Mouse (Mus musculus) hindbrain, embryonic 14.5 days (tissue): ENCODE data around the gene Dhrs7. TPM values are rescaled to one million over a fixed set of nuclear protein-coding genes. Genes with fewer than 3 reads are reported as not detected.
"Not testable (repeated sequence)": the region's sequence is repeated elsewhere in the genome, so short reads cannot be mapped to it uniquely, and the experiment has no call there.

ENCODE experiments used
- ATAC-seq: fragments of 200-750 bp; cut with Nextera tagmentation; 2 replicates; pipeline ENCODE4 v1.8.0; 2017; ENCODE audit warnings: moderate number of reproducible peaks, mild to moderate bottlenecking, moderate TSS enrichment, moderate library complexity; ENCODE audit not compliant: low FRiP score
- DNase-seq: peaks from one replicate; pipeline ENCODE4 v3.0.0-alpha.2; 2015; ENCODE audit warnings: low spot score
- H3K27ac ChIP-seq: fragments of 300-500 bp; sonication (generic); 2 replicates; pipeline ENCODE4 v1.5.1; 2014; ENCODE audit warnings: mild to moderate bottlenecking, moderate library complexity
- H3K27me3 ChIP-seq: fragments of 300-500 bp; sonication (generic); 2 replicates; pipeline ENCODE4 v1.6.1; 2014; ENCODE audit warnings: mild to moderate bottlenecking, low read length, mixed read lengths; ENCODE audit not compliant: control insufficient read depth, insufficient read depth
- H3K36me3 ChIP-seq: fragments of 300-500 bp; sonication (generic); replicated peaks from 2 replicates; pipeline ENCODE4 v1.6.1; 2014; ENCODE audit not compliant: control insufficient read depth, insufficient read depth
- H3K4me1 ChIP-seq: fragments of 300-500 bp; sonication (generic); replicated peaks from 2 replicates; pipeline ENCODE4 v1.6.1; 2014; ENCODE audit warnings: antibody characterized with exemption, low read length, mixed read lengths; ENCODE audit not compliant: control insufficient read depth, insufficient read depth
- H3K4me2 ChIP-seq: fragments of 300-500 bp; sonication (generic); replicated peaks from 2 replicates; pipeline ENCODE4 v1.6.1; 2014; ENCODE audit warnings: mild to moderate bottlenecking, moderate library complexity
- H3K4me3 ChIP-seq: fragments of 300-500 bp; sonication (generic); replicated peaks from 2 replicates; pipeline ENCODE4 v1.5.1; 2014; ENCODE audit warnings: mild to moderate bottlenecking, low read length
- H3K9ac ChIP-seq: fragments of 300-500 bp; sonication (generic); 2 replicates; pipeline ENCODE4 v1.6.1; 2014
- H3K9me3 ChIP-seq: fragments of 300-500 bp; sonication (generic); 2 replicates; pipeline ENCODE4 v1.6.1; 2016; ENCODE audit warnings: low read length; ENCODE audit not compliant: control insufficient read depth
- WGBS: fragments of 180-500 bp; shearing (Covaris S2); extraction: QIAGEN DNeasy Blood & Tissue Kit; methylation state at CpG from one replicate; pipeline ENCODE4 v1.1.7; 2014; 5-methylcytosine and 5-hydroxymethylcytosine counted together
- polyA plus RNA-seq: library from polyadenylated mRNA; unstranded; fragments of >200 nt; fragmentation: Nextera tagmentation; extraction: Ambion mirVana; gene quantifications from 2 replicates; pipeline ENCODE4 v1.2.1, GENCODE M21; 2014

The Dhrs7 gene
- polyA plus RNA-seq: 15.8 and 16.9 TPM in 2 replicates

DNA sequence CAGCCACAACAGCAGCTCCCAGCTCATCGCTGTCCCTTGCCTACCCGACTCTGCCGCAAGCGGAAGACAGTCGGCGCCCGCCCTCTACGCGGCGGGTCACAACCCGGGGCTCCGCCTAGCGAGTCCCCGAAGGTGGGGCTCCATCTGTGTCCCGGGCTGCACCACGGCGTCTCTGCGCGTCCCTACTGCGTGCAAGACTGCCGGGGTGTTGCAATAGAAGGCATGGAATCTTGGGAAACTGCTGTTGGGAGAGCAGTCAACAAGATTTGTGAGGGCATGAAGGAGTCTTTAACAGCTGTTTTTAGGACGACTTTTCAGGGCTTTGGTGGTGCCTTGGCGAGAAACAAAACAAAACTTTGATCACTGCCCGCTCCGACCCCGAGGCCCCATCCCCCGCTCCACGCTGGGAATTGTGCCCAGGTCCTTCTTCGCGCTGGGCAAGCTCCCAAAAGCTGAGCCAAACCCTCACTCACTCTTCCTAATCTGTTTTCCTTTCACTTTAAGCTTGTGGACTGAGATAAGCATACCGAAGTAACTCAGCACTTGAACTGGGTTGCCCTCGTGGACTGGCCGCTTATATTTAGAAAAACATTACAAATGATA lies at the start of gene Dhrs7:
Gene Dhrs7, minus strand, starts transcription at position 175 of the 603 bp plus-strand sequence.
- WGBS: 3% methylated on average over 33 of the region's 33 CpGs
- 0 out of 2 replicates have a peak within 1 kb of the TSS, but pooled peaks have one; percentile 28 for H3K27ac ChIP-seq
- peak within 1 kb of the TSS; percentile 74 for H3K4me2 ChIP-seq
- peak within 1 kb of the TSS; percentile 60 for H3K9ac ChIP-seq
- peak; percentile 64 for DNase-seq
- peaks cover 6% of the 10 kb centered on the region for H3K4me1 ChIP-seq
- H3K27me3 ChIP-seq: no peaks in the 10 kb centered on the region
- H3K4me3 ChIP-seq: peak within 1 kb of the TSS; percentile 52
- no peaks in the 10 kb centered on the region for H3K9me3 ChIP-seq
- H3K36me3 ChIP-seq: no peaks in the 10 kb centered on the region
- peak; percentile 80 for ATAC-seq

DNA sequence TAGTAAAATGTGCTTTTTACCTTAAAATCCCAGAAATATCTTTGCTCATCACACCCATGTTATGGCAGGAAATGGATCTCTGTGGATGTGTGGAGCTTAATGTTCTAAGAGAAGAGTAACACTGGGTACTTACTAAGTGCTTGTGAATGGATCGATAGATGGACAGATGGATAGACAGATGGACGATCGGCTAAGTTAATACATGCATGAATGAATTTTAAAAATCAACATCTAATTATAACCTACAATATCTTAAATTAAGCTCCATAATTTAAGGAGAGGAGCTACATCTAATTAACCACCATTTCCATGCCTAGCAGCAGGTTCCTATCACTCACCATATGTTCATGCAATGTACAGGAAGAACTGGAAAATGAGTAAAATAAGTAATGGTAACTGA lies 45.3 kb upstream of the Dhrs7 start:
- no peak overlapping the region for H3K4me2 ChIP-seq
- H3K4me1 ChIP-seq: no peaks in the 10 kb centered on the region
- no peaks in the 10 kb centered on the region for H3K27me3 ChIP-seq
- no peak overlapping the region for H3K4me3 ChIP-seq
- no peak overlapping the region for H3K9ac ChIP-seq
- H3K36me3 ChIP-seq: no peaks in the 10 kb centered on the region
- H3K9me3 ChIP-seq: 0 out of 2 replicates have a peak, but pooled peaks cover 13% of the 10 kb centered on the region
- ATAC-seq: no peak
- no peak overlapping the region for H3K27ac ChIP-seq
- no peak for DNase-seq
- WGBS: 83% methylated on average over 3 of the region's 3 CpGs

DNA sequence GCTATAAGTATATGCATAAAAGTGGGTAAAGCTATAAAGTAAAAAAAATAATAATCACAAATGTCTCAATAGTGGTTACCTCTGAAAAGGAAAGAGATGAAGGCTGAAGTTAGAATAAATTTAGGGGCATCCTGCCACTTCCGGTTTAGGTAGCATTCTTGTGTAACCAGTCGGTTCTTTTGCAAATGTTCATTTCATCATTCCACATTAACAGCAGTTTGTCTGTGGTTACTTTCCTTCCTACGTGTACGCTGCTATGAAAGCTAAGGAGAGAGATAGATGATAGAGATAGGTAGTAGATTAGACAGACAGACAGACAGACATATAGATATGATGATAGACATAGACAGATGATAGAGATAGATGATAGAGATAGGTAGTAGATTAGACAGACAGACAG lies 39.4 kb upstream of the Dhrs7 start:
- Histone ChIP-seq H3K4me3 (no peak overlapping the region), H3K9me3 (no peaks in the 10 kb centered on the region), H3K9ac (no peak overlapping the region), H3K4me2 (no peak overlapping the region), H3K36me3 (no peaks in the 10 kb centered on the region), H3K27me3 (no peaks in the 10 kb centered on the region), H3K27ac (no peak overlapping the region), H3K4me1 (no peaks in the 10 kb centered on the region)
- 97% methylated on average over 4 of the region's 4 CpGs for WGBS
- DNase-seq: no peak
- ATAC-seq: no peak

DNA sequence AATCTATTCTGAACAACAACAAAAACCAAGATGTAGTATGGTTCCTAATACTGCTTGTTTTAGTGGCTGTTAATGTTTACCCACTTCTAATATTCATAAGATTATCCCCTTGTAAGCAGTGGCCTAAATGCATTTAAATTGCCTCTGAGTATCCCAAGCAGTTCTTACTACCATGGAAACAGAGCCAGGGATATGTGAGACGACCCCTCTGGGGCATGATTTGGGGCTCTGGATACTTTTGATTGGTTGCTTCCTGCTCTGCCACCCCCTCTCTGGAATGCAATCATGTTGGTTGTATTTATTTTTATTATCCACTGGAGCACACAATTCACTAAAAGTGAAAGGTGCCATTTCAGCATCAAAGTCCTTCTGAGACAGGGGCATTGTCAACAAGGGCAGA lies 35.3 kb upstream of the Dhrs7 start:
- DNase-seq (no peak), ATAC-seq (peak; percentile 79; the same call in 1 of the 2 replicates)
- Histone ChIP-seq H3K9ac (no peak overlapping the region), H3K27me3 (no peaks in the 10 kb centered on the region), H3K27ac (no peak overlapping the region), H3K4me2 (no peak overlapping the region), H3K4me3 (no peak overlapping the region), H3K9me3 (no peaks in the 10 kb centered on the region), H3K36me3 (no peaks in the 10 kb centered on the region), H3K4me1 (no peaks in the 10 kb centered on the region)
- WGBS: 24% methylated on average over 1 of the region's 1 CpGs

DNA sequence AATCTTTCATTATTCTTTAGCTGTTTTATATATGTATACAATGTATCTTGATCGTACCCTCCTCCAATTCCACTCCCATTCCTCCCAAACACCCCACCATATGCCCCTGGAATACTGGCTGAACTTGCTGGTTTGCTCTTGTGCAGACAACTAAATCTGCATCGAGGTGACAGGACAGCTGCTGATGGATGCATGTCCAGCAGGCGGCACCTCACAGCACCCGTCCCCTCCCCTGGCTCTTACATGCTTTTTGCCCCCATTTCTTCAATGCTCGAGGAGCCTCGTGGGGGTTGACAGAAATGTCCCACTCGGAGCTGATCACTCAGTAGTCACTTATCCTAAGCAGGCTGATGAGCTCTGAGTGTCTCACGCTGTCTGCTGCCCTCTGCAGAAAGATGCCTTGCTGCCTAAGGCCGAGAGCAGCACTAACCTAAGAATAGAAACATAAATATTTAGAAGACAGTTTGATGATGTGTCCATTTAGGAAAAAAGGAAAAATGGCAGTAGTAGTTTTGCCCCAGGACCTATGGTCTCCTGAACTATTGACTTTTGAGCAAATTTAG lies 30.3 kb upstream of the Dhrs7 start:
- Histone ChIP-seq H3K9me3 (no peaks in the 10 kb centered on the region), H3K9ac (no peak overlapping the region), H3K27ac (no peak overlapping the region), H3K36me3 (no peaks in the 10 kb centered on the region), H3K27me3 (no peaks in the 10 kb centered on the region), H3K4me3 (no peak overlapping the region), H3K4me2 (no peak overlapping the region), H3K4me1 (no peaks in the 10 kb centered on the region)
- ATAC-seq: no peak
- 52% methylated on average over 9 of the region's 9 CpGs for WGBS
- no peak for DNase-seq

DNA sequence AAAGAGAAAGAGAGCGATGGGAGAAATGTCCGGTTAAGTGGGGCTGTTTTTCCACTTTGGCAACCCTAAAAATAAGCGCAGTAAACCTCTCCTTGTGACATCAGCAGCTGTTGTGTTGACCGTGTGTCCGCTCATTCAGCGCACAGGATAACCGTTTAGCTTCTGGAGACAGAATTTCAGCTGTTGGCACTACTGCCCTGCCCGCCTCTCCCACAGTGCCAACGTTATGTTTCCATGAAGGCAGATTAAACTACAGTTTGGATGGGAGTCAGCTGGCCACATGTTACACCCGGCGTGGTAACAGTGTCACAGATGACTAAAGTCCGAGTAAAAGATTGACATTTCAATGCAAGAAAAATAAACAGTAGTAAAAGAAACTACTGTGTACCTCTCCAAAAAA lies 29.7 kb upstream of the Dhrs7 start:
- Histone ChIP-seq H3K9me3 (no peaks in the 10 kb centered on the region), H3K4me1 (no peaks in the 10 kb centered on the region), H3K27me3 (no peaks in the 10 kb centered on the region), H3K9ac (no peak overlapping the region), H3K27ac (no peak overlapping the region), H3K4me2 (no peak overlapping the region), H3K36me3 (no peaks in the 10 kb centered on the region), H3K4me3 (no peak overlapping the region)
- DNase-seq (no peak), ATAC-seq (no peak)
- 78% methylated on average over 12 of the region's 12 CpGs for WGBS

DNA sequence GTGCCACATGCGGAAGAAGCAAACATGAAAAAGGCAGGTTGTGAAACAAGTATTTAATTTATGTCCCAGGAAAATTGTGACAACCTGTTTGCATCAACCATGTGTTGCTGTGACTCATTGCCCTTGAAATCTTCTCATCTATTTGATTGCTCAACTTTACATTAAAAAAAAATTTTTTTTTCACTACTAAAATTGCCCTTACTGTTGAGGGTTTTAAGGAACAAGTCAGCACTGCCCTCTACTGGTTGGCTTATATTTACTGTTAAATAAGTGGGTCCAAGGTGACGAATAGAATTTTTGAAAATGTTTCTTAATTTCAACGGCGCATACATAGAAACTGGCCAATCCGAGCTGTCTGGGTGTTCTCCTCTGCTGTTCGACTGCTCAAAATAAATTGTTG lies 29.2 kb upstream of the Dhrs7 start:
- Histone ChIP-seq H3K27me3 (no peaks in the 10 kb centered on the region), H3K9ac (no peak overlapping the region), H3K27ac (no peak overlapping the region), H3K4me3 (no peak overlapping the region), H3K4me2 (no peak overlapping the region), H3K36me3 (no peaks in the 10 kb centered on the region), H3K9me3 (no peaks in the 10 kb centered on the region), H3K4me1 (no peaks in the 10 kb centered on the region)
- ATAC-seq (no peak), DNase-seq (peak; percentile 70)
- 50% methylated on average over 6 of the region's 6 CpGs for WGBS

DNA sequence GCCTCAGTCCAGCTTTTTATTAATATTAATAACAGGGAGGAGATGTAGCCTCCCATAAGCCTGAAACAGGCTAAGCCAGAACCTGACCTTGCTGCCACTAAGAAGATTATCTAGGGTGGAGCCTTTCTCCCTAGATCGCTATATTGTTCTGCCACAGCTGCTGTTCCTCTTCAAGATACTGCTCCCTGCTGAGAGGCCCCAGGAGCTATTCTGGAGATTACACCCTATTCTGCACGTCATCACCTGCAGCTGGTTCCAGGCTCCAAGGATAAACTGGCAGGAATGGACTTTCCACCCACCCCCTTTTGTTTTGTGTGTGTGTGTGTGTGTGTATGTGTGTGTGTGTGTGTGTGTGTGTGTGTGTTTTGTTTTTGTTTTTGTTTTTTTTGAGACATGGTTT lies 23.6 kb upstream of the Dhrs7 start:
- H3K4me3 ChIP-seq, DNase-seq, H3K9ac ChIP-seq, H3K4me2 ChIP-seq, H3K27me3 ChIP-seq, H3K27ac ChIP-seq, H3K9me3 ChIP-seq, ATAC-seq, H3K36me3 ChIP-seq, H3K4me1 ChIP-seq: not testable (repeated sequence)
- WGBS: 30% methylated on average over 2 of the region's 2 CpGs

DNA sequence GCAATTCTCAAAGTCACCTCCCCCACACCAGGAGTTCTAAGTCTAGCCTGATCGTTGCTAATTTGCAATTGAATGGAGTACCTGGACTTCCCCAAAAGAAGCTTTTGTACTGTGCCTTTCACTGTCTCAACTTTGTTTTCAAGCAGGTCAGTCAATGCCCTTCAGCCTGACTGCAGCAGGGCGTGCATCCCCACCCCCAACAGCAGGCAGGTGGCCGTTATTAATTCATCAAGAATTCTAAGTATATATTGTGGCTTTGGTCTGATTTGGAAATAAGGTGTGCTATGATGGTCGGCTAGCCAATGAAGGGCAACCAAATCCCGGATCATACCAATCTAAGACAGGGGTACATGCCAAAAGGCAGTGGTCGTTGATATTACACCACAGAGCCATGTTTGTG lies 23.0 kb upstream of the Dhrs7 start:
- not testable (repeated sequence) for H3K27me3 ChIP-seq, H3K4me1 ChIP-seq, H3K4me3 ChIP-seq, H3K4me2 ChIP-seq, H3K27ac ChIP-seq, H3K36me3 ChIP-seq, H3K9ac ChIP-seq, DNase-seq, H3K9me3 ChIP-seq, ATAC-seq
- 12% methylated on average over 6 of the region's 6 CpGs for WGBS
